Mouse (Mus musculus): ENCODE data around the gene Arhgap25. TPM values are rescaled to one million over a fixed set of nuclear protein-coding genes. Genes with fewer than 3 reads are reported as not detected.
"Not testable (repeated sequence)": the region's sequence is repeated elsewhere in the genome, so short reads cannot be mapped to it uniquely, and the experiment has no call there.

The Arhgap25 gene
- polyA plus RNA-seq, 1 experiment = 1.9 TPM

GRCm38 (mm10) chr6:87523736-87524135 is 9.3 kb downstream of the Arhgap25 start:
- Histone ChIP-seq H3K27me3 (ENCODE audit: control insufficient read depth, insufficient read depth, low read length) (no peaks in the 10 kb centered on the region), H3K4me3 (ENCODE audit: low read depth, low read length) (no peak overlapping the region), H3K27ac (ENCODE audit: insufficient read depth, low read depth, low read length) (no peak overlapping the region), H3K4me1 (ENCODE audit: control insufficient read depth, insufficient read depth, insufficient read length, low read length) (no peaks in the 10 kb centered on the region), H3K36me3 (ENCODE audit: control insufficient read depth, insufficient read depth, low read length) (no peaks in the 10 kb centered on the region)
- TF ChIP-seq POLR2A (IDR thresholded peaks at IDR 0.05; ENCODE audit: low read depth, low read length) = no peak
- no peak for TF ChIP-seq CTCF (IDR thresholded peaks at IDR 0.05; ENCODE audit: extremely low read depth, insufficient read length, insufficient replicate concordance, low read depth, low read length)
- WGBS = 74% methylated on average over 7 of the region's 7 CpGs

GRCm38 (mm10) chr6:87523085-87523484 is 10.0 kb downstream of the Arhgap25 start:
- TF ChIP-seq CTCF (IDR thresholded peaks at IDR 0.05; ENCODE audit: extremely low read depth, insufficient read length, insufficient replicate concordance, low read depth, low read length) = no peak
- TF ChIP-seq POLR2A (IDR thresholded peaks at IDR 0.05; ENCODE audit: low read depth, low read length) = no peak

GRCm38 (mm10) chr6:87522236-87522635 is 10.8 kb downstream of the Arhgap25 start:
- Histone ChIP-seq H3K4me3 (ENCODE audit: low read depth, low read length) (no peak overlapping the region), H3K36me3 (ENCODE audit: control insufficient read depth, insufficient read depth, low read length) (no peaks in the 10 kb centered on the region), H3K27me3 (ENCODE audit: control insufficient read depth, insufficient read depth, low read length) (no peaks in the 10 kb centered on the region), H3K27ac (ENCODE audit: insufficient read depth, low read depth, low read length) (no peak overlapping the region), H3K4me1 (ENCODE audit: control insufficient read depth, insufficient read depth, insufficient read length, low read length) (no peaks in the 10 kb centered on the region)
- 23% methylated on average over 3 of the region's 3 CpGs for WGBS
- TF ChIP-seq POLR2A (IDR thresholded peaks at IDR 0.05; ENCODE audit: low read depth, low read length) (no peak), CTCF (IDR thresholded peaks at IDR 0.05; ENCODE audit: extremely low read depth, insufficient read length, insufficient replicate concordance, low read depth, low read length) (no peak)

More at GRCm38 (mm10) chr6:87523085-87523484, 10.0 kb downstream of the Arhgap25 start:
- Histone ChIP-seq H3K36me3 (ENCODE audit: control insufficient read depth, insufficient read depth, low read length) (no peaks in the 10 kb centered on the region), H3K27ac (ENCODE audit: insufficient read depth, low read depth, low read length) (no peak overlapping the region), H3K27me3 (ENCODE audit: control insufficient read depth, insufficient read depth, low read length) (no peaks in the 10 kb centered on the region), H3K4me3 (ENCODE audit: low read depth, low read length) (no peak overlapping the region), H3K4me1 (ENCODE audit: control insufficient read depth, insufficient read depth, insufficient read length, low read length) (no peaks in the 10 kb centered on the region)
- WGBS = 80% methylated on average over 2 of the region's 2 CpGs

GRCm38 (mm10) chr6:87521705-87522104 is 11.4 kb downstream of the Arhgap25 start:
- 86% methylated on average over 6 of the region's 6 CpGs for WGBS
- H3K27ac ChIP-seq (ENCODE audit: insufficient read depth, low read depth, low read length) = not testable (repeated sequence)

GRCm38 (mm10) chr6:87520572-87520971 is 12.5 kb downstream of the Arhgap25 start:
- Histone ChIP-seq H3K4me1 (ENCODE audit: control insufficient read depth, insufficient read depth, insufficient read length, low read length) (no peaks in the 10 kb centered on the region), H3K36me3 (ENCODE audit: control insufficient read depth, insufficient read depth, low read length) (no peaks in the 10 kb centered on the region), H3K4me3 (ENCODE audit: low read depth, low read length) (no peak overlapping the region), H3K27ac (ENCODE audit: insufficient read depth, low read depth, low read length) (no peak overlapping the region), H3K27me3 (ENCODE audit: control insufficient read depth, insufficient read depth, low read length) (no peaks in the 10 kb centered on the region)
- 83% methylated on average over 8 of the region's 8 CpGs for WGBS
- TF ChIP-seq CTCF (IDR thresholded peaks at IDR 0.05; ENCODE audit: extremely low read depth, insufficient read length, insufficient replicate concordance, low read depth, low read length) (no peak), POLR2A (IDR thresholded peaks at IDR 0.05; ENCODE audit: low read depth, low read length) (no peak)

More at GRCm38 (mm10) chr6:87521705-87522104, 11.4 kb downstream of the Arhgap25 start:
- H3K36me3 ChIP-seq (ENCODE audit: control insufficient read depth, insufficient read depth, low read length); H3K4me3 ChIP-seq (ENCODE audit: low read depth, low read length); H3K4me1 ChIP-seq (ENCODE audit: control insufficient read depth, insufficient read depth, insufficient read length, low read length); H3K27me3 ChIP-seq (ENCODE audit: control insufficient read depth, insufficient read depth, low read length): not testable (repeated sequence)

GRCm38 (mm10) chr6:87519809-87520208 is 13.2 kb downstream of the Arhgap25 start:
- no peak overlapping the region for H3K4me3 ChIP-seq (ENCODE audit: low read depth, low read length)
- H3K27me3 ChIP-seq (ENCODE audit: control insufficient read depth, insufficient read depth, low read length) = no peaks in the 10 kb centered on the region
- no peaks in the 10 kb centered on the region for H3K4me1 ChIP-seq (ENCODE audit: control insufficient read depth, insufficient read depth, insufficient read length, low read length)
- whole genome bisulfite sequencing = 66% methylated on average over 11 of the region's 11 CpGs
- no peaks in the 10 kb centered on the region for H3K36me3 ChIP-seq (ENCODE audit: control insufficient read depth, insufficient read depth, low read length)
- TF ChIP-seq POLR2A (IDR thresholded peaks at IDR 0.05; ENCODE audit: low read depth, low read length) = no peak
- TF ChIP-seq CTCF (IDR thresholded peaks at IDR 0.05; ENCODE audit: extremely low read depth, insufficient read length, insufficient replicate concordance, low read depth, low read length) = no peak
- no peak overlapping the region for H3K27ac ChIP-seq (ENCODE audit: insufficient read depth, low read depth, low read length)

GRCm38 (mm10) chr6:87518622-87519021 is 14.4 kb downstream of the Arhgap25 start:
- Histone ChIP-seq H3K4me1 (ENCODE audit: control insufficient read depth, insufficient read depth, insufficient read length, low read length) (no peaks in the 10 kb centered on the region), H3K27me3 (ENCODE audit: control insufficient read depth, insufficient read depth, low read length) (no peaks in the 10 kb centered on the region), H3K4me3 (ENCODE audit: low read depth, low read length) (no peak overlapping the region), H3K36me3 (ENCODE audit: control insufficient read depth, insufficient read depth, low read length) (no peaks in the 10 kb centered on the region), H3K27ac (ENCODE audit: insufficient read depth, low read depth, low read length) (no peak overlapping the region)
- TF ChIP-seq CTCF (IDR thresholded peaks at IDR 0.05; ENCODE audit: extremely low read depth, insufficient read length, insufficient replicate concordance, low read depth, low read length) (no peak), POLR2A (IDR thresholded peaks at IDR 0.05; ENCODE audit: low read depth, low read length) (no peak)
- 89% methylated on average over 10 of the region's 10 CpGs for WGBS
